Mouse (Mus musculus): ENCODE results near the gene Kremen2.

The Kremen2 gene

GRCm38 (mm10) chr17:23725999-23726757 is 19.5 kb downstream of the Kremen2 start, which contains the start of gene Pkmyt1:
Pkmyt1 (plus strand) TSS chr17:23726336.
- no peak for TF ChIP-seq GATA4 (IDR thresholded peaks at IDR 0.05; ENCODE audit: insufficient replicate concordance, low read length)

GRCm38 (mm10) chr17:23725477-23725876 is 20.2 kb downstream of the Kremen2 start:
- no peak for TF ChIP-seq GATA4 (IDR thresholded peaks at IDR 0.05; ENCODE audit: insufficient replicate concordance, low read length)

GRCm38 (mm10) chr17:23722376-23723125 is 23.1 kb downstream of the Kremen2 start, which contains the start of gene 1520401A03Rik:
1520401A03Rik (minus strand) TSS chr17:23722783.
- no peak for TF ChIP-seq GATA4 (IDR thresholded peaks at IDR 0.05; ENCODE audit: insufficient replicate concordance, low read length)

- no peak for TF ChIP-seq GATA4 (IDR thresholded peaks at IDR 0.05; ENCODE audit: insufficient replicate concordance, low read length)
Measured at GRCm38 (mm10) chr17:23721886-23722285, 23.7 kb downstream of the Kremen2 start.

- TF ChIP-seq GATA4 (IDR thresholded peaks at IDR 0.05; ENCODE audit: insufficient replicate concordance, low read length), result no peak
Measured at GRCm38 (mm10) chr17:23719455-23719854, 26.2 kb downstream of the Kremen2 start.

GRCm38 (mm10) chr17:23717003-23717402 is 28.6 kb downstream of the Kremen2 start:
- TF ChIP-seq GATA4 (IDR thresholded peaks at IDR 0.05; ENCODE audit: insufficient replicate concordance, low read length), result no peak

- TF ChIP-seq GATA4 (IDR thresholded peaks at IDR 0.05; ENCODE audit: insufficient replicate concordance, low read length), result no peak; the same call in 1 of the 2 replicates
Measured at GRCm38 (mm10) chr17:23706212-23706611, 39.4 kb downstream of the Kremen2 start.

GRCm38 (mm10) chr17:23705525-23706104 is 40.0 kb downstream of the Kremen2 start:
- TF ChIP-seq GATA4 (IDR thresholded peaks at IDR 0.05; ENCODE audit: insufficient replicate concordance, low read length), result no peak

GRCm38 (mm10) chr17:23704741-23705140 is 40.9 kb downstream of the Kremen2 start:
- no peak for TF ChIP-seq GATA4 (IDR thresholded peaks at IDR 0.05; ENCODE audit: insufficient replicate concordance, low read length)

- no peak for TF ChIP-seq GATA4 (IDR thresholded peaks at IDR 0.05; ENCODE audit: insufficient replicate concordance, low read length)
Measured at GRCm38 (mm10) chr17:23703301-23703700, 42.3 kb downstream of the Kremen2 start.

- no peak for TF ChIP-seq GATA4 (IDR thresholded peaks at IDR 0.05; ENCODE audit: insufficient replicate concordance, low read length)
Measured at GRCm38 (mm10) chr17:23700079-23700478, 45.6 kb downstream of the Kremen2 start.

GRCm38 (mm10) chr17:23699131-23700077 is 46.2 kb downstream of the Kremen2 start:
- TF ChIP-seq GATA4 (IDR thresholded peaks at IDR 0.05; ENCODE audit: insufficient replicate concordance, low read length), result no peak

GRCm38 (mm10) chr17:23695801-23696200 is 49.8 kb downstream of the Kremen2 start:
- no peak for TF ChIP-seq GATA4 (IDR thresholded peaks at IDR 0.05; ENCODE audit: insufficient replicate concordance, low read length)

GRCm38 (mm10) chr17:23694491-23694890 is 51.1 kb downstream of the Kremen2 start:
- TF ChIP-seq GATA4 (IDR thresholded peaks at IDR 0.05; ENCODE audit: insufficient replicate concordance, low read length), result no peak
